Mouse (Mus musculus) liver, postnatal 0 days (tissue): ENCODE results near the gene Ccdc78.

Source experiments
- CTCF ChIP-seq: sonication (generic); IDR thresholded peaks from 2 replicates; pipeline ENCODE4 v1.5.1; 2016; ENCODE audit warnings: antibody characterized with exemption, low read depth
- EP300 ChIP-seq: IDR thresholded peaks from 2 replicates; pipeline ENCODE4 v1.6.1; 2016; ENCODE audit warnings: antibody characterized with exemption, low read depth, mild to moderate bottlenecking

GRCm38 (mm10) chr17:25756378-25757242, 29.8 kb upstream of the Ccdc78 start:
- TF ChIP-seq CTCF (no peak), EP300 (no peak)
